Mouse (Mus musculus) inflammation-experienced regulatory T-cells, adult 6 months (primary cell): Measurements from ENCODE around the gene Rps15a. TPM values are rescaled to one million over a fixed set of nuclear protein-coding genes. Genes with fewer than 3 reads are reported as not detected.

Experiments
- ATAC-seq: one replicate; pipeline ENCODE4 v1.8.0; 2017
- polyA plus RNA-seq, 3 experiments: library from polyadenylated mRNA; unstranded; fragments of 100-300 nt; shearing (Covaris generic); gene quantifications; one replicate each; pipeline ENCODE4 v1.2.1; 2017

The Rps15a gene
- polyA plus RNA-seq, result 1,000 to 10,000 TPM; 1,617 to 2,517 (median 1,732) TPM

GRCm38 (mm10) chr7:118115877-118116568, at the start of gene Rps15a:
TSS of gene Rps15a (minus strand) at chr7:118116188.
- ATAC-seq, result peak; percentile 78

GRCm38 (mm10) chr7:118163006-118163405, 47.0 kb upstream of the Rps15a start:
- ATAC-seq, result no peak

- no peak for ATAC-seq
These were observed 44.1 kb upstream of the Rps15a start for GRCm38 (mm10) chr7:118160121-118160520.

- ATAC-seq, result no peak
These were observed 40.5 kb upstream of the Rps15a start for GRCm38 (mm10) chr7:118156461-118156860.

GRCm38 (mm10) chr7:118154150-118154549, 38.2 kb upstream of the Rps15a start:
- ATAC-seq, result no peak

- ATAC-seq, result no peak
These were observed 27.6 kb upstream of the Rps15a start for GRCm38 (mm10) chr7:118143602-118144001.

- no peak for ATAC-seq
These were observed 27.1 kb upstream of the Rps15a start for GRCm38 (mm10) chr7:118143123-118143522.

GRCm38 (mm10) chr7:118141271-118141670, 25.3 kb upstream of the Rps15a start:
- ATAC-seq, result no peak

- no peak for ATAC-seq
These were observed 19.1 kb upstream of the Rps15a start for GRCm38 (mm10) chr7:118135128-118135527.

- ATAC-seq, result peak; percentile 96
These were observed 13.5 kb upstream of the Rps15a start, which contains the start of gene Arl6ip1 for GRCm38 (mm10) chr7:118129430-118130041. TSS of gene Arl6ip1 (minus strand) at chr7:118129662.

GRCm38 (mm10) chr7:118128925-118129429, 13.0 kb upstream of the Rps15a start:
- ATAC-seq, result peak; percentile 6

GRCm38 (mm10) chr7:118126219-118126875, 10.4 kb upstream of the Rps15a start:
- ATAC-seq, result no peak

- ATAC-seq, result no peak
These were observed 9.7 kb upstream of the Rps15a start for GRCm38 (mm10) chr7:118125736-118126135.

- no peak for ATAC-seq
These were observed 7.8 kb upstream of the Rps15a start for GRCm38 (mm10) chr7:118123512-118124411.

- no peak for ATAC-seq
These were observed 6.2 kb upstream of the Rps15a start for GRCm38 (mm10) chr7:118122235-118122634.

- no peak for ATAC-seq
These were observed 4.7 kb upstream of the Rps15a start for GRCm38 (mm10) chr7:118120654-118121053.

GRCm38 (mm10) chr7:118119946-118120345, 4.0 kb upstream of the Rps15a start:
- ATAC-seq, result peak; percentile 72

- no peak for ATAC-seq
These were observed 3.2 kb upstream of the Rps15a start for GRCm38 (mm10) chr7:118119142-118119541.

- ATAC-seq, result no peak
These were observed 2.4 kb upstream of the Rps15a start for GRCm38 (mm10) chr7:118118426-118118825.

GRCm38 (mm10) chr7:118117539-118118210, 1.7 kb upstream of the Rps15a start:
- no peak for ATAC-seq

GRCm38 (mm10) chr7:118116787-118117538, 975 bp upstream of the Rps15a start:
- no peak for ATAC-seq
